ENCODE assay signal across 8 mouse cellular contexts in genomic region chr9:79717836-79718475, GRCm38 (mm10). TPM values are rescaled to one million over a fixed set of nuclear protein-coding genes. Genes with fewer than 3 reads are reported as not detected.
DNase-seq lines count a peak whose midpoint lies in the region; ATAC-seq and TF ChIP-seq lines count a peak whose summit lies in the region.

No protein-coding gene starts in this region.

- H3K9me3 ChIP-seq in heart, embryonic 11.5 days (replicated peaks; ENCODE audit: control insufficient read depth, low read length), result peaks cover 6% of the 10 kb centered on the region; the same call in 1 of the 2 replicates
- H3K9me3 ChIP-seq in limb, embryonic 11.5 days (ENCODE audit: control insufficient read depth, low read length), result no peaks in the 10 kb centered on the region; the same call in 1 of the 2 replicates

- DNase-seq in left cerebral cortex, postnatal 25 days (ENCODE audit: low spot score in 2 of 2), result peak; percentile 10 to 20
- no peak for DNase-seq in left cerebral cortex, adult 9 months (ENCODE audit: low spot score in 2 of 2)
- peak; percentile 15 to 28 for DNase-seq in cerebellum, postnatal 36 days
- no peak for DNase-seq in limb, embryonic 11.5 days (ENCODE audit: low spot score)
- DNase-seq in yolk sac, embryonic 10.5 days (ENCODE audit: low spot score), result no peak

- peaks cover 13% of the 10 kb centered on the region for H3K4me1 ChIP-seq in heart, embryonic 11.5 days (ENCODE audit: control insufficient read depth, insufficient read depth, low read length)
- peaks cover 9% of the 10 kb centered on the region for H3K4me1 ChIP-seq in limb, embryonic 11.5 days (ENCODE audit: control insufficient read depth, insufficient read depth, low read length)

- no peaks in the 10 kb centered on the region for H3K36me3 ChIP-seq in heart, embryonic 11.5 days (ENCODE audit: control insufficient read depth, insufficient read depth, low read length)
- H3K36me3 ChIP-seq in limb, embryonic 11.5 days (ENCODE audit: control insufficient read depth, insufficient read depth, low read length), result no peaks in the 10 kb centered on the region
- no peaks in the 10 kb centered on the region for H3K36me3 ChIP-seq in myocyte (ENCODE audit: control insufficient read depth, insufficient read depth)

- TF ChIP-seq POLR2A in myocyte (IDR thresholded peaks at IDR 0.05; ENCODE audit: insufficient read length, low read depth), result no peak

- intact Hi-C loops in left cerebral cortex, postnatal 25 days (cut with DNase I), result loop anchor here (2.0 kb wide), 1 partner anchor 607 kb away; no protein-coding TSS in a partner anchor

- H3ac ChIP-seq in myocyte (ENCODE audit: control insufficient read depth, insufficient read length), result no peak overlapping the region

- H3K79me2 ChIP-seq in myocyte (ENCODE audit: control insufficient read depth, insufficient read depth), result no peaks in the 10 kb centered on the region

- 1% methylated on average over 22 of the region's 22 CpGs for WGBS in heart, embryonic 11.5 days (ENCODE audit: insufficient replicate concordance)
- 1% methylated on average over 22 of the region's 22 CpGs for WGBS in limb, embryonic 11.5 days

- peaks cover 31% of the 10 kb centered on the region for H3K27me3 ChIP-seq in heart, embryonic 11.5 days (ENCODE audit: control insufficient read depth, insufficient read depth, low read length)
- peaks cover 23% of the 10 kb centered on the region for H3K27me3 ChIP-seq in limb, embryonic 11.5 days (ENCODE audit: control insufficient read depth, insufficient read depth, low read length)
- no peaks in the 10 kb centered on the region for H3K27me3 ChIP-seq in myocyte (ENCODE audit: control insufficient read depth, insufficient read depth, insufficient read length)

- peak overlapping the region; percentile 76 for H3K4me2 ChIP-seq in heart, embryonic 11.5 days
- H3K4me2 ChIP-seq in limb, embryonic 11.5 days (ENCODE audit: low read depth, severe bottlenecking), result peak overlapping the region; percentile 89
- peak overlapping the region; percentile 71 for H3K4me2 ChIP-seq in myocyte (ENCODE audit: low read depth)

- no peak for ATAC-seq in heart, embryonic 11.5 days (replicated peaks; ENCODE audit: insufficient number of reproducible peaks, low FRiP score, low TSS enrichment)
- ATAC-seq in limb, embryonic 11.5 days (ENCODE audit: insufficient number of reproducible peaks, low FRiP score, low TSS enrichment, low read depth), result no peak
- no peak for ATAC-seq in activated CD4-positive, CD25-positive, alpha-beta regulatory T cell, adult 4 months

- peak overlapping the region; percentile 66 for H3K9ac ChIP-seq in heart, embryonic 11.5 days (ENCODE audit: low read depth, low read length)
- H3K9ac ChIP-seq in limb, embryonic 11.5 days (ENCODE audit: low read length), result peak overlapping the region; percentile 70

- no peak overlapping the region for H3K27ac ChIP-seq in heart, embryonic 11.5 days (ENCODE audit: low read depth, low read length)
- peak overlapping the region; percentile 52; the same call in 1 of the 2 replicates for H3K27ac ChIP-seq in limb, embryonic 11.5 days (replicated peaks; ENCODE audit: low read depth, low read length)

- peak overlapping the region; percentile 53 for H3K4me3 ChIP-seq in heart, embryonic 11.5 days (ENCODE audit: low read depth, low read length)
- H3K4me3 ChIP-seq in limb, embryonic 11.5 days (ENCODE audit: low read depth, low read length), result peak overlapping the region; percentile 51
- H3K4me3 ChIP-seq in myocyte, result peak overlapping the region; percentile 35

TF ChIP-seq in myocyte, 11 proteins besides CTCF, POLR2A, EP300 and RAD21:
- TF ChIP-seq MAX (IDR thresholded peaks at IDR 0.05; ENCODE audit: low read depth), result no peak
- TF ChIP-seq MYOD1 (IDR thresholded peaks at IDR 0.05; ENCODE audit: control insufficient read depth in 1 of 3, insufficient read length in 2 of 3, low read depth in 2 of 3), result no peak
- TF ChIP-seq CEBPB (IDR thresholded peaks at IDR 0.05; ENCODE audit: insufficient read depth, poor library complexity, severe bottlenecking), result no peak
- no peak for TF ChIP-seq USF1 (IDR thresholded peaks at IDR 0.05; ENCODE audit: low read depth)
- no peak for TF ChIP-seq E2F4 (IDR thresholded peaks at IDR 0.05; ENCODE audit: insufficient read depth)
- TF ChIP-seq REST (IDR thresholded peaks at IDR 0.05; ENCODE audit: insufficient read depth, insufficient read length), result no peak
- no peak for TF ChIP-seq TCF12 (IDR thresholded peaks at IDR 0.05; ENCODE audit: insufficient read depth, poor library complexity, severe bottlenecking)
- no peak for TF ChIP-seq MYOG (IDR thresholded peaks at IDR 0.05; ENCODE audit: control insufficient read depth in 1 of 3, insufficient read depth in 1 of 3, insufficient read length in 2 of 3, low read depth in 2 of 3)
- no peak for TF ChIP-seq TCF3 (IDR thresholded peaks at IDR 0.05; ENCODE audit: insufficient read length, low read depth)
- TF ChIP-seq SRF (IDR thresholded peaks at IDR 0.05; ENCODE audit: control insufficient read depth, insufficient read length, low read depth), result no peak
- no peak for TF ChIP-seq POLR2AphosphoS2 (IDR thresholded peaks at IDR 0.05; ENCODE audit: insufficient read length, low read depth)

RNA-seq across cellular contexts. Expression of gene Col12a1, which starts 0.7 kb away (rescaled TPM):
- 1 to 10 TPM; 6.5 to 7.7 TPM for total RNA-seq in left cerebral cortex, postnatal 25 days (2021)
- polyA plus RNA-seq in heart, embryonic 11.5 days (2014; fragmentation: Nextera tagmentation; extraction: Ambion mirVana), result 13.2 and 14.3 TPM in 2 replicates
- polyA plus RNA-seq in limb, embryonic 11.5 days (2014; fragmentation: Nextera tagmentation; extraction: Ambion mirVana), result 25.7 and 26.4 TPM in 2 replicates
- polyA plus RNA-seq in myocyte (2012; fragmentation: generic; extraction: Trizol), result 17.7 TPM
- under 1 TPM; 0.04 to 0.10 TPM for polyA plus RNA-seq in activated CD4-positive, CD25-positive, alpha-beta regulatory T cell, adult 4 months (2017; shearing (Covaris generic))

RNA-seq across cellular contexts. Expression of gene Cox7a2, which starts 41.7 kb away (rescaled TPM):
- 100 to 1,000 TPM; 397 to 417 TPM for total RNA-seq in left cerebral cortex, postnatal 25 days (2021)
- polyA plus RNA-seq in heart, embryonic 11.5 days (2014; fragmentation: Nextera tagmentation; extraction: Ambion mirVana), result 1,200 and 1,220 TPM in 2 replicates
- 686 and 709 TPM in 2 replicates for polyA plus RNA-seq in limb, embryonic 11.5 days (2014; fragmentation: Nextera tagmentation; extraction: Ambion mirVana)
- 495 TPM for polyA plus RNA-seq in myocyte (2012; fragmentation: generic; extraction: Trizol)
- 100 to 1,000 TPM; 302 to 317 TPM for polyA plus RNA-seq in activated CD4-positive, CD25-positive, alpha-beta regulatory T cell, adult 4 months (2017; shearing (Covaris generic))

Comparison
In these comparisons a context has a peak if more than half of its experiments do, and no peak if none do; other contexts are left out.
1. DNase-seq: peak in left cerebral cortex, postnatal 25 days (2 of 2) and cerebellum, postnatal 36 days (2 of 2); none in left cerebral cortex, adult 9 months (0 of 2), limb, embryonic 11.5 days (single experiment) and yolk sac, embryonic 10.5 days (single experiment).
2. RNA of gene Col12a1, which starts 0.7 kb away (polyA plus RNA-seq): 25.7 to 26.4 TPM in limb, embryonic 11.5 days, 17.7 TPM in myocyte (single experiment) and 13.2 to 14.3 TPM in heart, embryonic 11.5 days; 0.04 to 0.10 TPM in activated CD4-positive, CD25-positive, alpha-beta regulatory T cell, adult 4 months; every median in the first group is over 10 times any median in the second.
3. Peak in every context shown above with its lines, with median percentiles within 50 percentile points of each other: H3K4me2 ChIP-seq and H3K4me3 ChIP-seq.